ENCODE assay signal across 27 mouse cellular contexts in the genomic region with DNA sequence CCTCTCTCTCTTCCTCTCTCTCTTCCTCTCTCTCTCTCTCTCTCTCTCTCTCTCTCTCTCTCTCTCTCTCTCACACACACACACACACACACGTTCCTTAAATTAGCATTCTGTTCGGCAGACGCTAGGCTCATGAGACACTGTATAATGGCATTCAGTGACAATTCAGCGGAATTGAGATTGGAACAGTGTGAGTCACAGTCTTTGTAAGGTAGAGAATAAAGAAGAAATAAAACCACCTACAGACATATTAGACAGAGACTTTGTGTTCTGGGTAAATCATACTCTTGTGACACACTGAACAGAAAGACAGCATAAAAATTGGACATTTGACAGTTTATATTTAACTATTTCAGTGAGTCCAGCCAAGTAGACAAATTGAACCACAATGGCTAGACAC. TPM values are rescaled to one million over a fixed set of nuclear protein-coding genes. Genes with fewer than 3 reads are reported as not detected.
DNase-seq lines count a peak whose midpoint lies in the region; ATAC-seq and TF ChIP-seq lines count a peak whose summit lies in the region.
"Had no signal": no experiment of that assay in that cellular context is flagged by ENCODE, and none has a peak within 500 bp of the region (broad histone marks: within the 10 kb centered on the region; RNA-seq: fewer than 3 reads in every experiment).

No protein-coding gene starts in this region.

- intact Hi-C loops in left cerebral cortex, postnatal 14 days (cut with DNase I): no loop called here

- H3K27ac ChIP-seq in forebrain, postnatal 0 days (ENCODE audit: low read depth, low read length): no peak overlapping the region
- H3K27ac ChIP-seq in forebrain, embryonic 15.5 days (replicated peaks): no peak overlapping the region
- H3K27ac ChIP-seq: heart, adult 2 months; heart, embryonic 13.5 days; hindbrain, embryonic 12.5 days; neural tube, embryonic 15.5 days had no signal

- TF ChIP-seq POLR2A in brain, embryonic 14.5 days (IDR thresholded peaks at IDR 0.05; ENCODE audit: borderline replicate concordance, extremely low read depth, insufficient read depth, insufficient read length, poor library complexity, severe bottlenecking): no peak

- no peak overlapping the region for H3K9ac ChIP-seq in forebrain, postnatal 0 days
- no peak overlapping the region for H3K9ac ChIP-seq in forebrain, embryonic 15.5 days (replicated peaks)
- H3K9ac ChIP-seq: heart, embryonic 13.5 days; hindbrain, embryonic 12.5 days; neural tube, embryonic 15.5 days had no signal

- ATAC-seq in forebrain, postnatal 0 days: peak; percentile 89
- no peak for ATAC-seq in forebrain, embryonic 15.5 days (replicated peaks)
- ATAC-seq in granulocyte monocyte progenitor cell, adult 5-6 weeks (replicated peaks; ENCODE audit: poor library complexity, severe bottlenecking): no peak

- H3K4me2 ChIP-seq in forebrain, postnatal 0 days (ENCODE audit: low read depth): no peak overlapping the region
- H3K4me2 ChIP-seq in forebrain, embryonic 15.5 days (replicated peaks): no peak overlapping the region
- H3K4me2 ChIP-seq: heart, embryonic 13.5 days; hindbrain, embryonic 12.5 days; neural tube, embryonic 15.5 days had no signal

- H3K27me3 ChIP-seq in forebrain, postnatal 0 days (ENCODE audit: insufficient read depth, low read length): no peaks in the 10 kb centered on the region
- H3K27me3 ChIP-seq in forebrain, embryonic 15.5 days: no peaks in the 10 kb centered on the region
- H3K27me3 ChIP-seq: heart, embryonic 13.5 days; hindbrain, embryonic 12.5 days; neural tube, embryonic 15.5 days; Patski had no signal

- no peaks in the 10 kb centered on the region for H3K36me3 ChIP-seq in forebrain, postnatal 0 days (ENCODE audit: insufficient read depth)
- no peaks in the 10 kb centered on the region for H3K36me3 ChIP-seq in forebrain, embryonic 15.5 days
- H3K36me3 ChIP-seq: heart, embryonic 13.5 days; hindbrain, embryonic 12.5 days; neural tube, embryonic 15.5 days had no signal

- H3K4me3 ChIP-seq in forebrain, postnatal 0 days (ENCODE audit: low read depth, low read length): no peak overlapping the region
- H3K4me3 ChIP-seq in forebrain, embryonic 15.5 days: no peak overlapping the region
- H3K4me3 ChIP-seq: heart, adult 2 months; heart, embryonic 13.5 days; hindbrain, embryonic 12.5 days; neural tube, embryonic 15.5 days had no signal

- 20% methylated on average over 4 of the region's 4 CpGs for WGBS in forebrain, postnatal 0 days
- WGBS in forebrain, embryonic 15.5 days: 37% methylated on average over 4 of the region's 4 CpGs

- 0 out of 2 replicates have a peak, but pooled peaks cover 3% of the 10 kb centered on the region for H3K4me1 ChIP-seq in forebrain, postnatal 0 days (ENCODE audit: insufficient read depth)
- H3K4me1 ChIP-seq in forebrain, embryonic 15.5 days: no peaks in the 10 kb centered on the region
- H3K4me1 ChIP-seq: heart, embryonic 13.5 days; hindbrain, embryonic 12.5 days; neural tube, embryonic 15.5 days had no signal

- no peak for TF ChIP-seq CTCF in forebrain, postnatal 0 days (IDR thresholded peaks at IDR 0.05; ENCODE audit: low read depth)
- no peak for TF ChIP-seq CTCF in brain, embryonic 14.5 days (IDR thresholded peaks at IDR 0.05; ENCODE audit: borderline replicate concordance, extremely low read depth, insufficient read depth, insufficient read length)

- no peaks in the 10 kb centered on the region for H3K9me3 ChIP-seq in forebrain, postnatal 0 days (ENCODE audit: low read length)
- no peaks in the 10 kb centered on the region for H3K9me3 ChIP-seq in forebrain, embryonic 15.5 days
- H3K9me3 ChIP-seq: heart, embryonic 13.5 days; hindbrain, embryonic 12.5 days; neural tube, embryonic 15.5 days had no signal

- peak; percentile 35 for DNase-seq in forebrain, postnatal 0 days
- DNase-seq in layer of hippocampus, adult 11-12 months (ENCODE audit: low spot score): peak; percentile 10
- no peak for DNase-seq in layer of hippocampus, postnatal 10 days (ENCODE audit: low spot score in 2 of 2)
- peak; percentile 33 to 69 for DNase-seq in left cerebral cortex, postnatal 14 days (ENCODE audit: low spot score in 2 of 2)
- DNase-seq in left cerebral cortex, adult 18-20 months (ENCODE audit: low spot score in 2 of 2): no peak
- peak; percentile 31 for DNase-seq in brain, embryonic 14.5 days (ENCODE audit: low read depth)
- DNase-seq: heart, adult 2 months; kidney, adult 11 months had no signal

RNA-seq across cellular contexts. Expression of a gene that starts 53.0 kb away (rescaled TPM):
- total RNA-seq in forebrain, postnatal 0 days (2014; rRNA removed): not detected in 2 replicates
- polyA plus RNA-seq in forebrain, postnatal 0 days (2015; fragmentation: Nextera tagmentation; extraction: Ambion mirVana): not detected in 2 replicates
- not detected in 2 replicates for polyA plus RNA-seq in forebrain, embryonic 15.5 days (2015; fragmentation: Nextera tagmentation; extraction: Ambion mirVana)
- total RNA-seq in layer of hippocampus, postnatal 10 days (2021): not detected
- total RNA-seq in left cerebral cortex, postnatal 14 days (2021): not detected
- not detected for total RNA-seq in left cerebral cortex, adult 18-20 months (2021)
- not detected in 2 replicates for polyA plus RNA-seq in brain, embryonic 14.5 days (2012; rRNA removed)
- total RNA-seq in granulocyte monocyte progenitor cell, adult 5-6 weeks (2014; fragmentation: Nextera tagmentation): not detected in 2 replicates
- total RNA-seq in granulocyte monocyte progenitor cell, adult 5-6 weeks (2017): not detected in 2 replicates
- total RNA-seq: adrenal gland, adult 18-20 months; adrenal gland, postnatal 4 days; ES-E14; gastrocnemius, postnatal 10 days; heart, adult 2 months; heart, postnatal 14 days; liver, adult 2 months; megakaryocyte-erythroid progenitor cell, adult 5-6 weeks had no signal
- polyA plus RNA-seq: embryonic facial prominence, embryonic 11.5 days; heart, adult 2 months; heart, embryonic 13.5 days; hindbrain, embryonic 12.5 days; limb, embryonic 11.5 days; liver, adult 2 months; liver, embryonic 16.5 days; lung, embryonic 16.5 days; neural tube, embryonic 15.5 days; Patski; small intestine, adult 2 months; thymus, adult 2 months had no signal

Comparison
In these comparisons a context has a peak if more than half of its experiments do, and no peak if none do; other contexts are left out.
1. DNase-seq: peak in forebrain, postnatal 0 days (single experiment), layer of hippocampus, adult 11-12 months (single experiment), left cerebral cortex, postnatal 14 days (2 of 2) and brain, embryonic 14.5 days (single experiment); none in layer of hippocampus, postnatal 10 days (0 of 2) and left cerebral cortex, adult 18-20 months (0 of 2).